25 mouse cellular contexts compared by ENCODE assay signal in the genomic region with DNA sequence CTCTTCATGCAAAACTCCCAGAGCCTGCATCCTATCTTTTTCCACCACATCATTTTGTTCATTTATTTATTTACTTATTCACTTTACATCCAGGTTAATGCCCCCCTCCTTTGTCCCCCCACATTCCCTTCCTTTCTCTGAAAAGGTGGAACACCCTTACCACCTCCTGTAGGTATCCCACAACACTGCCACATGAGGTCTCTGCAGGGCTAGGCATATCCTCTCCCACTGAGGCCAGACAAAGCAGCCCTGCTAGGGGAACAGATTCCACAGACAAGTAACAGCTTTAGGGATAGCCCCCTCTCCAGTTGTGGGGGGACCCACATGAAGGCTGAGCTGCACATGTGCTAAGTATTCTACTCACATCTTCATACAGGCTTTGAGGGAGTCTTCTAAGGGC.
DNase-seq lines count a peak whose midpoint lies in the region; ATAC-seq and TF ChIP-seq lines count a peak whose summit lies in the region.
"Had no signal": no experiment of that assay in that cellular context is flagged by ENCODE, and none has a peak within 500 bp of the region (broad histone marks: within the 10 kb centered on the region; RNA-seq: fewer than 3 reads in every experiment).

No protein-coding gene starts in this region.

- ATAC-seq in intestine, postnatal 0 days = no peak
- no peak for ATAC-seq in intestine, embryonic 15.5 days
- ATAC-seq in neural tube, embryonic 13.5 days (ENCODE audit: low read depth) = peak; percentile 26; the same call in 1 of the 2 replicates
- peak; percentile 37 for ATAC-seq in forebrain, embryonic 16.5 days
- ATAC-seq: CD4-positive, CD25-positive, alpha-beta regulatory T cell, adult 4 months; inflammation-experienced regulatory T-cells, adult 6 months had no signal

- H3K9ac ChIP-seq in intestine, postnatal 0 days (ENCODE audit: low read depth, low read length) = no peak overlapping the region
- no peak overlapping the region for H3K9ac ChIP-seq in intestine, embryonic 15.5 days
- H3K9ac ChIP-seq in neural tube, embryonic 13.5 days = no peak overlapping the region
- no peak overlapping the region for H3K9ac ChIP-seq in forebrain, embryonic 16.5 days (replicated peaks; ENCODE audit: low read depth, low read length)
- H3K9ac ChIP-seq: heart, embryonic 15.5 days; liver, embryonic 15.5 days; lung, embryonic 14.5 days; neural tube, embryonic 12.5 days had no signal

- H3K9me3 ChIP-seq in intestine, postnatal 0 days (ENCODE audit: control insufficient read depth) = no peaks in the 10 kb centered on the region
- H3K9me3 ChIP-seq in intestine, embryonic 15.5 days = no peaks in the 10 kb centered on the region
- no peaks in the 10 kb centered on the region for H3K9me3 ChIP-seq in neural tube, embryonic 13.5 days
- no peaks in the 10 kb centered on the region for H3K9me3 ChIP-seq in forebrain, embryonic 16.5 days (ENCODE audit: control insufficient read depth, low read length)
- H3K9me3 ChIP-seq: heart, embryonic 10.5 days; heart, embryonic 15.5 days; liver, embryonic 15.5 days; neural tube, embryonic 12.5 days had no signal

- no peak overlapping the region for H3K4me2 ChIP-seq in intestine, postnatal 0 days (replicated peaks; ENCODE audit: low read depth)
- no peak overlapping the region for H3K4me2 ChIP-seq in intestine, embryonic 15.5 days (replicated peaks)
- no peak overlapping the region for H3K4me2 ChIP-seq in neural tube, embryonic 13.5 days
- H3K4me2 ChIP-seq in forebrain, embryonic 16.5 days (ENCODE audit: low read length) = no peak overlapping the region
- H3K4me2 ChIP-seq: heart, embryonic 15.5 days; liver, embryonic 15.5 days; lung, embryonic 14.5 days; neural tube, embryonic 12.5 days had no signal

- H3K27me3 ChIP-seq in intestine, postnatal 0 days (replicated peaks; ENCODE audit: control insufficient read depth, insufficient read depth, low read length) = no peaks in the 10 kb centered on the region
- no peaks in the 10 kb centered on the region for H3K27me3 ChIP-seq in intestine, embryonic 15.5 days (replicated peaks)
- no peaks in the 10 kb centered on the region for H3K27me3 ChIP-seq in neural tube, embryonic 13.5 days
- no peaks in the 10 kb centered on the region for H3K27me3 ChIP-seq in forebrain, embryonic 16.5 days (replicated peaks; ENCODE audit: control insufficient read depth, insufficient read depth, low read length)
- H3K27me3 ChIP-seq: heart, embryonic 15.5 days; liver, embryonic 15.5 days; neural tube, embryonic 12.5 days had no signal

- H3K4me1 ChIP-seq in intestine, postnatal 0 days (replicated peaks; ENCODE audit: control insufficient read depth, insufficient read depth, low read length) = no peaks in the 10 kb centered on the region
- no peaks in the 10 kb centered on the region for H3K4me1 ChIP-seq in intestine, embryonic 15.5 days (replicated peaks)
- H3K4me1 ChIP-seq in neural tube, embryonic 13.5 days (replicated peaks) = peaks cover 56% of the 10 kb centered on the region
- peaks cover 21% of the 10 kb centered on the region for H3K4me1 ChIP-seq in forebrain, embryonic 16.5 days (replicated peaks; ENCODE audit: control insufficient read depth, insufficient read depth, low read length)
- H3K4me1 ChIP-seq: heart, embryonic 10.5 days; heart, embryonic 15.5 days; liver, embryonic 15.5 days had no signal

- TF ChIP-seq CTCF in intestine, postnatal 0 days (IDR thresholded peaks at IDR 0.05; ENCODE audit: low read depth) = 0 out of 2 replicates have a peak, but pooled peaks have one; percentile 2

- no peak overlapping the region for H3K27ac ChIP-seq in intestine, postnatal 0 days (ENCODE audit: low read depth, low read length)
- no peak overlapping the region for H3K27ac ChIP-seq in intestine, embryonic 15.5 days
- no peak overlapping the region for H3K27ac ChIP-seq in neural tube, embryonic 13.5 days (replicated peaks)
- no peak overlapping the region for H3K27ac ChIP-seq in forebrain, embryonic 16.5 days (ENCODE audit: low read length)
- H3K27ac ChIP-seq: heart, embryonic 10.5 days; heart, embryonic 15.5 days; layer of hippocampus, adult 2 months; left cerebral cortex, adult 2 months; liver, embryonic 15.5 days; neural tube, embryonic 12.5 days had no signal

- H3K4me3 ChIP-seq in intestine, postnatal 0 days (ENCODE audit: low read depth, low read length) = no peak overlapping the region
- no peak overlapping the region for H3K4me3 ChIP-seq in intestine, embryonic 15.5 days (replicated peaks)
- H3K4me3 ChIP-seq in neural tube, embryonic 13.5 days = no peak overlapping the region
- H3K4me3 ChIP-seq in forebrain, embryonic 16.5 days (replicated peaks; ENCODE audit: low read length) = no peak overlapping the region
- H3K4me3 ChIP-seq: erythroblast, embryonic 14.5 days; heart, embryonic 10.5 days; heart, embryonic 15.5 days; layer of hippocampus, adult 2 months; left cerebral cortex, adult 2 months; liver, embryonic 15.5 days; neural tube, embryonic 12.5 days had no signal

- no peak for DNase-seq in neural tube, embryonic 10.5 days (ENCODE audit: extremely low spot score, low spot score)
- DNase-seq in heart, adult 18-20 months = no peak
- DNase-seq in right cerebral cortex, adult 18-20 months = no peak
- DNase-seq: adrenal gland, postnatal 25 days; cerebellum, adult 11-12 months; cerebellum, adult 9-11 months; gastrocnemius, postnatal 14 days; kidney, adult 2 months; kidney, postnatal 36 days; liver; lung, embryonic 14.5 days; lung, postnatal 14 days had no signal

- no peaks in the 10 kb centered on the region for H3K36me3 ChIP-seq in intestine, postnatal 0 days (ENCODE audit: control insufficient read depth, insufficient read depth)
- no peaks in the 10 kb centered on the region for H3K36me3 ChIP-seq in intestine, embryonic 15.5 days
- H3K36me3 ChIP-seq in neural tube, embryonic 13.5 days = 0 out of 2 replicates have a peak, but pooled peaks cover 8% of the 10 kb centered on the region
- H3K36me3 ChIP-seq in forebrain, embryonic 16.5 days (ENCODE audit: control insufficient read depth, insufficient read depth) = peaks cover 5% of the 10 kb centered on the region; the same call in 1 of the 2 replicates
- H3K36me3 ChIP-seq: heart, embryonic 10.5 days; heart, embryonic 15.5 days; liver, embryonic 15.5 days; neural tube, embryonic 12.5 days had no signal

Comparison
In these comparisons a context has a peak if more than half of its experiments do, and no peak if none do; other contexts are left out.
1. ATAC-seq: peak in neural tube, embryonic 13.5 days (single experiment) and forebrain, embryonic 16.5 days (single experiment); none in intestine, postnatal 0 days (single experiment) and intestine, embryonic 15.5 days (single experiment).